Mouse (Mus musculus) skeletal muscle tissue, postnatal 0 days (tissue): ENCODE measurements around the gene Zfp334. TPM values are rescaled to one million over a fixed set of nuclear protein-coding genes. Genes with fewer than 3 reads are reported as not detected.

Experiments used
- polyA plus RNA-seq: library from polyadenylated mRNA; unstranded; fragments of >200 nt; fragmentation: Nextera tagmentation; extraction: Ambion mirVana; gene quantifications from 2 replicates; pipeline ENCODE4 v1.2.1, GENCODE M21; 2015

The Zfp334 gene
- polyA plus RNA-seq = 1.5 and 1.8 TPM in 2 replicates

GRCm38 (mm10) chr2:165387844-165388495 lies at the start of gene Zfp334:
Gene Zfp334, minus strand, starts transcription at chr2:165388259.

GRCm38 (mm10) chr2:165368496-165368895 lies 19.6 kb downstream of the Zfp334 start, which contains the start of gene Zfp663:
Gene Zfp663, minus strand, starts transcription at chr2:165368729.

GRCm38 (mm10) chr2:165326304-165327190 lies 61.5 kb downstream of the Zfp334 start, which contains the start of gene Elmo2:
Gene Elmo2, minus strand, starts transcription at chr2:165326479.

Other genes starting within 250 kb of the Zfp334 start
- 0.12 and 0.13 TPM in 2 replicates for gene Cdh22, start 153.4 kb downstream of the Zfp334 start, polyA plus RNA-seq
- gene Slc35c2, start 100.4 kb downstream of the Zfp334 start, polyA plus RNA-seq = 28.2 and 31.7 TPM in 2 replicates
- gene Elmo2, start 61.8 kb downstream of the Zfp334 start, polyA plus RNA-seq = 24.3 and 27.5 TPM in 2 replicates
- gene Zfp663, start 19.5 kb downstream of the Zfp334 start, polyA plus RNA-seq = 0.22 and 0.23 TPM in 2 replicates
- gene Ocstamp, start 12.1 kb upstream of the Zfp334 start, polyA plus RNA-seq = 0.05 TPM in 2 replicates
- 0.26 and 0.38 TPM in 2 replicates for gene Slc13a3, start 85.0 kb upstream of the Zfp334 start, polyA plus RNA-seq
- 15.8 and 16.0 TPM in 2 replicates for gene Trp53rka, start 105.1 kb upstream of the Zfp334 start, polyA plus RNA-seq
- 3.3 and 4.1 TPM in 2 replicates for gene Slc2a10, start 115.5 kb upstream of the Zfp334 start, polyA plus RNA-seq
- gene Eya2, start 206.8 kb upstream of the Zfp334 start, polyA plus RNA-seq = 1.6 and 1.9 TPM in 2 replicates